In the genomic region with DNA sequence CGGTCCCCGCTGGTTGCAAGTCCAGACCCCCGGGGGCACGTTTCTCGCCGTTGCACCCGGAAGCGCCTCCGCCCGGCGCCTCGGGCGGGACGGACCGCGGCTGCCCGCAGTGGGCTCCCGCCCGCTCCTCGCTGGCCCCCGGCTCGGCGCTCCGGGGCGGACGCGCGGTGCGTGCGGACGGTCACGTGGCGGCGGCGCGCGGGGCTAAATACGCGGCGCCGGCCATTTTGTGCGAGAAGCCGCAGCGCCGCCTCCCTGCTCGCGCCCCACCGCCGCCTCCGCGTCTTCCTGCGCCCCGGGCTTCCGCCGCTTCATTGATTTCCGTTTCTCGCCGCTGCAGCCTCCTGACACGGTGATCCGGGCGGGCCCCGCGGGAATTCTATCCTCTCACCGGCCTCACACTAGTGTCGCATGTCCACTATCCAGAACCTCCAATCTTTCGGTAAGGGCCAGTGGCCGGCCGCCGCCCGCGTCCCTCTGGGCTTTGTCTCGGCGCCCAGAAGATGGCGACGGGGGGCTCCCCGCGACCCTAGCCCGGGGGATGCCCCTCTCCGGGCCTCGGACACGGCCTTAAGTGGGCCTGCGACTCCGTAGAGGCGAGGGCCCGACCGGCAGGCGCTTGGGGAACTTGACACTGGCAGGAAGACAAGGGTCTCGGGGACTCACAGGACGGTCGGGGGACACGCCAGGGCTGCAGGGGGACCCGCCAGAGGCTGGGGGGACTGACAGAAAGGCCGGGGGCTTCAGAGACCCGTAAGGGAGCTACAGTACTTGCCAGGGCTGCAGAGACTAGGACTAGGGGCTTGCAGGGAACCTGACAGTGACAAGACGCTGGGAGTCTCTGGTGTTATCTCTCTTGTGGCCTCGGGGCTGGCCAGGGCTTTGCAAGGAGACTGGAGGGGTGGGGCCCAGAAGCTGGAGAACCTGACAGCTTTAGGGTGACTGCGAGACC, we compare ENCODE assay signal across 8 mouse cellular contexts. TPM values are rescaled to one million over a fixed set of nuclear protein-coding genes. Genes with fewer than 3 reads are reported as not detected.
DNase-seq lines count a peak whose midpoint lies in the region; ATAC-seq lines count a peak whose summit lies in the region.

No protein-coding gene starts in this region.

- H3K36me3 ChIP-seq in intestine, embryonic 15.5 days = peaks cover 19% of the 10 kb centered on the region

- WGBS in intestine, embryonic 15.5 days = under 1% methylated on average over 97 of the region's 97 CpGs

- intact Hi-C loops in left cerebral cortex, postnatal 14 days (cut with DNase I) = loop anchor here (5.0 kb wide), 1 partner anchor 35 kb away; no protein-coding TSS in a partner anchor

- peak; percentile 88 for ATAC-seq in intestine, embryonic 15.5 days
- peak; percentile 90 for ATAC-seq in megakaryocyte-erythroid progenitor cell, adult 5-6 weeks (replicated peaks; ENCODE audit: low FRiP score, low TSS enrichment, poor library complexity, severe bottlenecking)

- H3K4me1 ChIP-seq in intestine, embryonic 15.5 days (replicated peaks) = peaks cover 7% of the 10 kb centered on the region

- H3K4me3 ChIP-seq in intestine, embryonic 15.5 days (replicated peaks) = peak overlapping the region; percentile 100

- H3K9ac ChIP-seq in intestine, embryonic 15.5 days = peak overlapping the region; percentile 100

- peak; percentile 58 for DNase-seq in adipocyte (ENCODE audit: low spot score)
- peak; percentile 88 for DNase-seq in embryo, embryonic 10 days (ENCODE audit: low spot score)
- peak; percentile 79 for DNase-seq in gastrocnemius, postnatal 25 days
- peak; percentile 79 to 85 for DNase-seq in left cerebral cortex, postnatal 14 days (ENCODE audit: low spot score in 2 of 2)
- peak; percentile 89 for DNase-seq in right cerebral cortex, postnatal 25 days
- peak; percentile 70 to 78 for DNase-seq in urinary bladder, postnatal 4 days (ENCODE audit: low spot score in 2 of 2)

- peak overlapping the region; percentile 85 for H3K4me2 ChIP-seq in intestine, embryonic 15.5 days (replicated peaks)

- H3K27ac ChIP-seq in intestine, embryonic 15.5 days = peak overlapping the region; percentile 91

- H3K9me3 ChIP-seq in intestine, embryonic 15.5 days = no peaks in the 10 kb centered on the region

- no peaks in the 10 kb centered on the region for H3K27me3 ChIP-seq in intestine, embryonic 15.5 days (replicated peaks)

RNA-seq across cellular contexts. Expression of gene Eif1b, which starts 0.6 kb away (rescaled TPM):
- 10 to 100 TPM; 34.4 to 38.1 TPM for total RNA-seq in gastrocnemius, postnatal 25 days (2021)
- polyA plus RNA-seq in intestine, embryonic 15.5 days (2015; fragmentation: Nextera tagmentation; extraction: Ambion mirVana) = 142 and 167 TPM in 2 replicates
- total RNA-seq in left cerebral cortex, postnatal 14 days (2021) = 100 to 1,000 TPM; 173 to 174 TPM
- 55.4 and 85.9 TPM in 2 replicates for total RNA-seq in megakaryocyte-erythroid progenitor cell, adult 5-6 weeks (2014; fragmentation: Nextera tagmentation)
- 77.5 and 85.3 TPM in 2 replicates for total RNA-seq in megakaryocyte-erythroid progenitor cell, adult 5-6 weeks (2017)

RNA-seq across cellular contexts. Expression of gene Entpd3, which starts 46.9 kb away (rescaled TPM):
- not detected for total RNA-seq in gastrocnemius, postnatal 25 days (2021)
- 2.2 TPM in 2 replicates for polyA plus RNA-seq in intestine, embryonic 15.5 days (2015; fragmentation: Nextera tagmentation; extraction: Ambion mirVana)
- total RNA-seq in left cerebral cortex, postnatal 14 days (2021) = 1 to 10 TPM; 3.1 to 4.7 TPM
- total RNA-seq in megakaryocyte-erythroid progenitor cell, adult 5-6 weeks (2014; fragmentation: Nextera tagmentation) = not detected in 2 replicates
- total RNA-seq in megakaryocyte-erythroid progenitor cell, adult 5-6 weeks (2017) = 0.27 TPM in 1 of 2 replicates, not detected in the other

Comparison
In these comparisons a context has a peak if more than half of its experiments do, and no peak if none do; other contexts are left out.
1. Peak in every context shown above with its lines: DNase-seq, ATAC-seq, H3K4me3 ChIP-seq and H3K27ac ChIP-seq.